Mouse (Mus musculus) myocyte (in vitro differentiated cells): ENCODE measurements at regions not wholly inside any gene's neighbourhood (a gene's known extent, or its start where the extent isn't known, plus 50 kb on each side); places are given as distances from the start of the nearest gene placed in this dataset.

Source experiments
- H3K27me3 ChIP-seq: one replicate; pipeline ENCODE4 v1.6.1; 2011; ENCODE audit not compliant: control insufficient read depth, insufficient read depth, insufficient read length
- H3K36me3 ChIP-seq: one replicate; pipeline ENCODE4 v1.6.1; 2011; ENCODE audit not compliant: control insufficient read depth, insufficient read depth
- H3K4me2 ChIP-seq: one replicate; pipeline ENCODE4 v1.6.1; 2011; ENCODE audit warnings: low read depth, control low read depth
- H3K4me3 ChIP-seq: one replicate; pipeline ENCODE4 v1.5.1; 2011; ENCODE audit warnings: mild to moderate bottlenecking, control low read depth, moderate library complexity
- H3K79me2 ChIP-seq: one replicate; pipeline ENCODE4 v1.6.1; 2011; ENCODE audit not compliant: control insufficient read depth, insufficient read depth
- H3ac ChIP-seq: one replicate; pipeline ENCODE4 v1.6.1; 2011; ENCODE audit not compliant: control insufficient read depth, insufficient read length
- CEBPB ChIP-seq: IDR thresholded peaks from 2 replicates; pipeline ENCODE4 v1.6.1; 2011; ENCODE audit warnings: mild to moderate bottlenecking, moderate library complexity; ENCODE audit not compliant: poor library complexity, insufficient read depth, severe bottlenecking
- E2F4 ChIP-seq: IDR thresholded peaks from one replicate; pipeline ENCODE4 v1.6.1; 2011; ENCODE audit warnings: mild to moderate bottlenecking, control low read depth, moderate library complexity; ENCODE audit not compliant: insufficient read depth
- MAX ChIP-seq: IDR thresholded peaks from one replicate; pipeline ENCODE4 v1.6.1; 2011; ENCODE audit warnings: low read depth, mild to moderate bottlenecking, control low read depth
- MYOD1 ChIP-seq, 3 experiments: IDR thresholded peaks; one replicate each; pipeline ENCODE4 v1.6.1; 2011; ENCODE audit warnings: control low read depth in 2 of 3, low read depth in 2 of 3, mild to moderate bottlenecking in 2 of 3, moderate library complexity in 1 of 3; ENCODE audit not compliant: insufficient read length in 2 of 3, control insufficient read depth in 1 of 3
- MYOG ChIP-seq, 3 experiments: IDR thresholded peaks; one replicate each; pipeline ENCODE4 v1.6.1; 2011; ENCODE audit warnings: control low read depth in 2 of 3, low read depth in 2 of 3, mild to moderate bottlenecking in 2 of 3; ENCODE audit not compliant: insufficient read length in 2 of 3, control insufficient read depth in 1 of 3, insufficient read depth in 1 of 3
- POLR2A ChIP-seq: IDR thresholded peaks from one replicate; pipeline ENCODE4 v1.6.1; 2011; ENCODE audit warnings: low read depth, mild to moderate bottlenecking, control low read depth, moderate library complexity; ENCODE audit not compliant: insufficient read length
- POLR2AphosphoS2 ChIP-seq: IDR thresholded peaks from one replicate; pipeline ENCODE4 v1.6.1; 2011; ENCODE audit warnings: low read depth, control low read depth; ENCODE audit not compliant: insufficient read length
- REST ChIP-seq: IDR thresholded peaks from one replicate; pipeline ENCODE4 v1.6.1; 2011; ENCODE audit warnings: mild to moderate bottlenecking, control low read depth, moderate library complexity; ENCODE audit not compliant: insufficient read depth, insufficient read length
- SRF ChIP-seq: IDR thresholded peaks from one replicate; pipeline ENCODE4 v1.6.1; 2011; ENCODE audit warnings: low read depth; ENCODE audit not compliant: control insufficient read depth, insufficient read length
- TCF12 ChIP-seq: IDR thresholded peaks from one replicate; pipeline ENCODE4 v1.6.1; 2011; ENCODE audit warnings: mild to moderate bottlenecking, control low read depth; ENCODE audit not compliant: poor library complexity, insufficient read depth, severe bottlenecking
- TCF3 ChIP-seq: IDR thresholded peaks from one replicate; pipeline ENCODE4 v1.6.1; 2011; ENCODE audit warnings: low read depth, control low read depth; ENCODE audit not compliant: insufficient read length
- USF1 ChIP-seq: IDR thresholded peaks from one replicate; pipeline ENCODE4 v1.6.1; 2011; ENCODE audit warnings: low read depth, mild to moderate bottlenecking, control low read depth, moderate library complexity

GRCm38 (mm10) chr4:82207031-82207430, 498.5 kb downstream of the Nfib start:
- Histone ChIP-seq H3K4me2 (no peak overlapping the region), H3K79me2 (no peaks in the 10 kb centered on the region), H3K36me3 (no peaks in the 10 kb centered on the region), H3K4me3 (no peak overlapping the region), H3K27me3 (no peaks in the 10 kb centered on the region), H3ac (no peak overlapping the region)
- no peak for TF ChIP-seq MYOG (IDR thresholded peaks at IDR 0.05; ENCODE audit: control insufficient read depth in 1 of 3, insufficient read depth in 1 of 3, insufficient read length in 2 of 3, low read depth in 2 of 3)
- TF ChIP-seq MAX, result no peak
- TF ChIP-seq POLR2A, result no peak
- TF ChIP-seq POLR2AphosphoS2, result no peak
- no peak for TF ChIP-seq TCF3
- TF ChIP-seq USF1, result no peak
- TF ChIP-seq E2F4, result no peak
- TF ChIP-seq SRF, result no peak
- no peak for TF ChIP-seq MYOD1 (IDR thresholded peaks at IDR 0.05; ENCODE audit: control insufficient read depth in 1 of 3, insufficient read length in 2 of 3, low read depth in 2 of 3)
- TF ChIP-seq CEBPB, result no peak
- TF ChIP-seq REST, result no peak
- no peak for TF ChIP-seq TCF12

DNA sequence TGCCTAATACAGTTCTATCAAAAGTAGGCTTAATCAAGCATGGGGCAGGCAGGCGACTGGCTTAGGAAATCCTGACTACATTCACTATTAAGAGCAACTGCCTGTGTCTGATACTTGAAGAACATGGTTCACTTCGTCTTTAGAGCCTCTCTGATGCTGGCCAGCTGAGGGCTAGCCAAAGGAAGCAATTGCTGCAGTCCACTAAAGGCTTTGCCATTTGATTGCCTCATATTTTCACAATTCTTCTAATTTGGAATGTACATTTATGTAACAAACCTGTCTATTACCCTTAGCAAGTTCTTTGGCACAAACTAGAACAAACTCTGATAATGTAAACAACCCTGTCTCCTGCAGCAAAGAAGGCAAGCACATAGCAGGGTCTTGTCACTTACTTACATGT, 505.2 kb downstream of the Nfib start:
- TF ChIP-seq CEBPB (no peak), REST (no peak), MYOD1 (IDR thresholded peaks at IDR 0.05; ENCODE audit: control insufficient read depth in 1 of 3, insufficient read length in 2 of 3, low read depth in 2 of 3) (no peak), POLR2A (no peak), SRF (no peak), POLR2AphosphoS2 (no peak), E2F4 (no peak), TCF12 (no peak), TCF3 (no peak), USF1 (no peak), MAX (no peak), MYOG (IDR thresholded peaks at IDR 0.05; ENCODE audit: control insufficient read depth in 1 of 3, insufficient read depth in 1 of 3, insufficient read length in 2 of 3, low read depth in 2 of 3) (no peak)
- H3ac ChIP-seq, result no peak overlapping the region

DNA sequence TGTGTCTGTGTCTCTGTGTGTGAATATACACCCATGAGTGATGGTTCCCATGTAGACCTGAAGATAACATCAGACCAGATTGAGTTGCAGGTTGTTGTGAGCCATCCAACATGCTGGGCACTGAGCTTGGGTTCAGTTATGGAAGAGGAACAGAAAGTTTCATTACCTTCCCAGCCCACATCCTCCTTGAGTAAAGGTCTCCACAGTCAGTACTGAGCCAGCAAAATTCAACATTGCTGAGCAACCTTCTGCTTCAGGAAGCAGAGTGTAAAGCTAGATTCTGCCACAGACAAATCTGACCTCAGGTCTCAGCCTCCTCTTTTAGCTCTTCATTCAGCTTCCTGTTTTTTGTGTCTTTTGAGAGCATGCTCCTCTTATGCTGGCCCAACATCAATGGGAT, 506.4 kb downstream of the Nfib start:
- H3K27me3 ChIP-seq, result no peaks in the 10 kb centered on the region
- TF ChIP-seq TCF3 (no peak), SRF (no peak), MYOG (IDR thresholded peaks at IDR 0.05; ENCODE audit: control insufficient read depth in 1 of 3, insufficient read depth in 1 of 3, insufficient read length in 2 of 3, low read depth in 2 of 3) (no peak), REST (no peak), MAX (no peak), POLR2AphosphoS2 (no peak), USF1 (no peak), CEBPB (no peak), E2F4 (no peak), TCF12 (no peak), MYOD1 (IDR thresholded peaks at IDR 0.05; ENCODE audit: control insufficient read depth in 1 of 3, insufficient read length in 2 of 3, low read depth in 2 of 3) (no peak), POLR2A (no peak)
- no peak overlapping the region for H3ac ChIP-seq
- H3K4me2 ChIP-seq, result no peak overlapping the region
- H3K79me2 ChIP-seq, result no peaks in the 10 kb centered on the region
- no peaks in the 10 kb centered on the region for H3K36me3 ChIP-seq
- H3K4me3 ChIP-seq, result no peak overlapping the region

More for the DNA sequence above, 505.2 kb downstream of the Nfib start:
- H3K27me3 ChIP-seq, result no peaks in the 10 kb centered on the region
- no peaks in the 10 kb centered on the region for H3K36me3 ChIP-seq
- no peak overlapping the region for H3K4me3 ChIP-seq
- H3K79me2 ChIP-seq, result no peaks in the 10 kb centered on the region
- no peak overlapping the region for H3K4me2 ChIP-seq

DNA sequence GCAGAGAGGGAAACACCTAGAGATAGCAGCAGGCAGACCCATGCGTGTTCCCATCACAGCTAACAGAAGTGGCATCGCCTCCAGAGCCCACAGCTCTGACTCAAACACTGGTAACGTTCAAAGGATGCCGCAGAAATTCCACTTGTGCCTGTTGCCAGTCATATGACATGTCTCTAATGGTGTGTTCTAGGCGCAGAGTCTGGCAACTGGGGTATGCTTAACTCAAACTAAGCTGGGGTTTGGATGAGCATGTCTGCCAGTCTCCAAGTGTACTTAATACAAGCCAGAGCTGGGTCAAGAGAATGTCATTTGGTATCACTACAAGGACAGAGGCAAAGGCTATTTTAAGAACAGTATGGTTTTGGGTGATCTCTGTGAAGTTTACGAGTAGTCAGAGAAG, 507.9 kb downstream of the Nfib start:
- TF ChIP-seq MYOD1 (IDR thresholded peaks at IDR 0.05; ENCODE audit: control insufficient read depth in 1 of 3, insufficient read length in 2 of 3, low read depth in 2 of 3) (peak in 1 of 3 experiments; percentile 24), USF1 (no peak), MYOG (IDR thresholded peaks at IDR 0.05; ENCODE audit: control insufficient read depth in 1 of 3, insufficient read depth in 1 of 3, insufficient read length in 2 of 3, low read depth in 2 of 3) (peak in 1 of 3 experiments; percentile 18)
- Histone ChIP-seq H3K27me3 (no peaks in the 10 kb centered on the region), H3K4me2 (peak overlapping the region; percentile 29), H3K4me3 (no peak overlapping the region), H3K36me3 (no peaks in the 10 kb centered on the region), H3K79me2 (no peaks in the 10 kb centered on the region), H3ac (no peak overlapping the region)

DNA sequence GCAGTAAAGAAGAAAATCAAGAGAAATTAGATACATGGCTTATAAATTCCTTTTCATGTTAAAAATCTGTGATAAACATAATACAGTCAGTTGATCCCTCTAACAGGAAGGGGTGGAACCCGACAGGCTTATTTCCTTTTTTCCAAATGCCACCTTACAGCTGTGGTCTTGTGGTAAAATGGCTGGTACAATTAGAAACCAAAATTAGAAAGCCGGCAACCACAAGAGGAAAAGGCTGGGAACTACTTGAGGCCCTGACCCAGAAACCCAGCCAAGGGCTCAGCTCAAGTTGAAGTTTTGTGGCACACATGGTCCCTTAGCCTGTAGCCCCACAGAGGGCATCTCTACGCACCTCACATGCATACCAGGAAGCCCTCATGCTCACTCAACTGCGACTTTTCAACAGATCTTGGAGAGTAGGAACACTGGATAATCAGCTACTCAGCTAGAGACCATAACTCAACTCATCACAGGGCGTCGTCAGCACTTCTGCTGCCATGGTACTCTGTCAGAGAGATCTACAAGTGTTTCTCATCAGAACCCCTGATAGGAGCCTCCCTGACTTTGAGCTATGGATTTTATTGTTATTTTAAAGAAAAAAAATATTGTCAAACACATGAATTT, 509.4 kb downstream of the Nfib start:
- peak overlapping the region; percentile 34 for H3K4me2 ChIP-seq
- H3K4me3 ChIP-seq, result no peak overlapping the region
- no peaks in the 10 kb centered on the region for H3K36me3 ChIP-seq
- H3K79me2 ChIP-seq, result no peaks in the 10 kb centered on the region
- no peak for TF ChIP-seq USF1
- peak in 1 of 3 experiments; percentile 45 for TF ChIP-seq MYOG (IDR thresholded peaks at IDR 0.05; ENCODE audit: control insufficient read depth in 1 of 3, insufficient read depth in 1 of 3, insufficient read length in 2 of 3, low read depth in 2 of 3)
- H3K27me3 ChIP-seq, result no peaks in the 10 kb centered on the region
- no peak overlapping the region for H3ac ChIP-seq
